Mouse (Mus musculus): ENCODE data around the gene Ccnf.

- TF ChIP-seq CTCF (IDR thresholded peaks at IDR 0.05; ENCODE audit: low read depth) (no peak), EP300 (IDR thresholded peaks at IDR 0.05; ENCODE audit: low read depth) (no peak)
Observed at GRCm38 (mm10) chr17:24208641-24209042, 42.6 kb downstream of the Ccnf start.
